Mouse (Mus musculus): ENCODE results near the gene Stx16. TPM values are rescaled to one million over a fixed set of nuclear protein-coding genes. Genes with fewer than 3 reads are reported as not detected.

Gene Stx16
- polyA plus RNA-seq, 1 experiment from 2014 or later, result 8.1 TPM

DNA sequence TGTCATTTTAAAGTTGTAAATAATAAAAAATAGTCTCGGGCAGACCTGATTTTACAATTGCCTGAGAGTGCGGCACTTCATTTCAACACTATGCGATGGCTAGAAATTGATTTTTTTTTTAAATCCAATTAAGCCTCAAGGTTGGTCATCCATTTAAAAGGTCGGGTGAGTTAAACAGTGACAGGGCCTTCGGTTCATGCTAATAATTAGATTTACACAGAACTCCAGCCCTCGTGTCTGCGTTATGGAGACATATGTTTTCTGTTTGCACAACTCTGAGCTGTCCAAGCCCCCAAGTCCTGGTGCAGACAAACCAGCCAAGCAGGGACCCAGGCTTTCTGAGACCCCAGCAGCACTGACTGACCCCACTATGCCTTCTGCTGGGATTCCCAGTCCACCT, 26.3 kb downstream of the Stx16 start:
- Histone ChIP-seq H3K9ac (no peak overlapping the region), H3K9me3 (ENCODE audit: control insufficient read depth, low read length) (no peaks in the 10 kb centered on the region), H3K4me1 (replicated peaks; ENCODE audit: control insufficient read depth, insufficient read depth, low read length) (no peaks in the 10 kb centered on the region; the same call in 1 of the 2 replicates), H3K4me3 (replicated peaks; ENCODE audit: low read length) (no peak overlapping the region), H3K4me2 (replicated peaks) (no peak overlapping the region), H3K27ac (0 out of 2 replicates have a peak overlapping the region, but pooled peaks have one; percentile 26), H3K36me3 (replicated peaks; ENCODE audit: control insufficient read depth, insufficient read depth) (no peaks in the 10 kb centered on the region), H3K27me3 (ENCODE audit: control insufficient read depth, insufficient read depth, low read length) (no peaks in the 10 kb centered on the region)
- ATAC-seq (ENCODE audit: low FRiP score) (no peak), DNase-seq (ENCODE audit: low spot score) (no peak)
- 61% methylated on average over 7 of the region's 7 CpGs for WGBS

GRCm38 (mm10) chr2:174103527-174103926, 27.4 kb downstream of the Stx16 start:
- Histone ChIP-seq H3K27me3 (ENCODE audit: control insufficient read depth, insufficient read depth, low read length) (no peaks in the 10 kb centered on the region), H3K4me3 (replicated peaks; ENCODE audit: low read length) (no peak overlapping the region), H3K27ac (no peak overlapping the region), H3K36me3 (replicated peaks; ENCODE audit: control insufficient read depth, insufficient read depth) (no peaks in the 10 kb centered on the region), H3K9ac (no peak overlapping the region), H3K4me1 (replicated peaks; ENCODE audit: control insufficient read depth, insufficient read depth, low read length) (no peaks in the 10 kb centered on the region; the same call in 1 of the 2 replicates), H3K4me2 (replicated peaks) (no peak overlapping the region), H3K9me3 (ENCODE audit: control insufficient read depth, low read length) (no peaks in the 10 kb centered on the region)
- WGBS, result 90% methylated on average over 4 of the region's 4 CpGs
- no peak for DNase-seq (ENCODE audit: low spot score)
- no peak for ATAC-seq (ENCODE audit: low FRiP score)

GRCm38 (mm10) chr2:174107375-174107774, 31.3 kb downstream of the Stx16 start:
- 91% methylated on average over 3 of the region's 3 CpGs for WGBS
- Histone ChIP-seq H3K4me3 (replicated peaks; ENCODE audit: low read length) (no peak overlapping the region), H3K9me3 (ENCODE audit: control insufficient read depth, low read length) (no peaks in the 10 kb centered on the region), H3K4me1 (replicated peaks; ENCODE audit: control insufficient read depth, insufficient read depth, low read length) (peaks cover 9% of the 10 kb centered on the region; the same call in 1 of the 2 replicates), H3K4me2 (replicated peaks) (no peak overlapping the region), H3K27ac (no peak overlapping the region), H3K36me3 (replicated peaks; ENCODE audit: control insufficient read depth, insufficient read depth) (no peaks in the 10 kb centered on the region), H3K27me3 (ENCODE audit: control insufficient read depth, insufficient read depth, low read length) (no peaks in the 10 kb centered on the region), H3K9ac (no peak overlapping the region)
- DNase-seq (ENCODE audit: low spot score) (no peak), ATAC-seq (ENCODE audit: low FRiP score) (no peak)

GRCm38 (mm10) chr2:174109991-174110782, 34.1 kb downstream of the Stx16 start, which contains the start of gene Npepl1:
TSS of gene Npepl1 (plus strand) at chr2:174110349.
- Histone ChIP-seq H3K4me3 (replicated peaks; ENCODE audit: low read length) (peak within 1 kb of the TSS; percentile 37), H3K36me3 (replicated peaks; ENCODE audit: control insufficient read depth, insufficient read depth) (peaks cover 3% of the 10 kb centered on the region; the same call in 1 of the 2 replicates), H3K4me1 (replicated peaks; ENCODE audit: control insufficient read depth, insufficient read depth, low read length) (peaks cover 9% of the 10 kb centered on the region; the same call in 1 of the 2 replicates), H3K9me3 (ENCODE audit: control insufficient read depth, low read length) (no peaks in the 10 kb centered on the region), H3K9ac (peak within 1 kb of the TSS; percentile 68), H3K27me3 (ENCODE audit: control insufficient read depth, insufficient read depth, low read length) (no peaks in the 10 kb centered on the region), H3K4me2 (replicated peaks) (peak within 1 kb of the TSS; percentile 73), H3K27ac (peak within 1 kb of the TSS; percentile 57; the same call in 1 of the 2 replicates)
- whole genome bisulfite sequencing, result 2% methylated on average over 82 of the region's 90 CpGs
- ATAC-seq (ENCODE audit: low FRiP score) (peak; percentile 80), DNase-seq (ENCODE audit: low spot score) (no peak)

GRCm38 (mm10) chr2:174110783-174111549, 34.9 kb downstream of the Stx16 start:
- DNase-seq (ENCODE audit: low spot score), result no peak
- peaks cover 9% of the 10 kb centered on the region; the same call in 1 of the 2 replicates for H3K4me1 ChIP-seq (replicated peaks; ENCODE audit: control insufficient read depth, insufficient read depth, low read length)
- H3K4me3 ChIP-seq (replicated peaks; ENCODE audit: low read length), result peak overlapping the region; percentile 37
- H3K9ac ChIP-seq, result peak overlapping the region; percentile 68
- H3K9me3 ChIP-seq (ENCODE audit: control insufficient read depth, low read length), result no peaks in the 10 kb centered on the region
- peak overlapping the region; percentile 73 for H3K4me2 ChIP-seq (replicated peaks)
- H3K36me3 ChIP-seq (replicated peaks; ENCODE audit: control insufficient read depth, insufficient read depth), result peaks cover 3% of the 10 kb centered on the region; the same call in 1 of the 2 replicates
- peak; percentile 35; the same call in 1 of the 2 replicates for ATAC-seq (ENCODE audit: low FRiP score)
- 55% methylated on average over 33 of the region's 33 CpGs for WGBS
- H3K27ac ChIP-seq, result peak overlapping the region; percentile 57; the same call in 1 of the 2 replicates
- H3K27me3 ChIP-seq (ENCODE audit: control insufficient read depth, insufficient read depth, low read length), result no peaks in the 10 kb centered on the region

DNA sequence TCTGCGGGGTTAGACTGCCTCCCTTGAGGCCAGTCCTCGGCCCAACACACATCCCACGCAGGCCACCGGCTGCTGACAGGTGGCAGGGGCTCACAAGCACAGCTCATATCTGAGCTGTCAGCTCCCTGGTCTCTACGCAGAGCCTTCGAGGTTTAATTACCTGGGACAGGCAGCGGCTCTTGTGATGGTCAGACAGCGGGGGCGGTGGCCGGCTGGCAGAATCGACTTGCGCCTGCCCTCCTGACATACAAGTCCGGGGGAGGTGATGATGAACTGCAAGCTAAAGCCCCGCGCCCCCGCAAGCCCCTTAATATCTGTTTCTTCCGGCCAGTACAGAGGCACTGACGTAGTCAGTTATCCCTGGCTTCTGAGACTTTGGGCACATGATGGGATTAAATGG, 36.8 kb downstream of the Stx16 start:
- ATAC-seq (ENCODE audit: low FRiP score) (no peak), DNase-seq (ENCODE audit: low spot score) (no peak)
- Histone ChIP-seq H3K4me1 (replicated peaks; ENCODE audit: control insufficient read depth, insufficient read depth, low read length) (peaks cover 9% of the 10 kb centered on the region; the same call in 1 of the 2 replicates), H3K27me3 (ENCODE audit: control insufficient read depth, insufficient read depth, low read length) (no peaks in the 10 kb centered on the region), H3K4me3 (replicated peaks; ENCODE audit: low read length) (no peak overlapping the region), H3K36me3 (replicated peaks; ENCODE audit: control insufficient read depth, insufficient read depth) (peaks cover 3% of the 10 kb centered on the region; the same call in 1 of the 2 replicates), H3K4me2 (replicated peaks) (no peak overlapping the region), H3K9me3 (ENCODE audit: control insufficient read depth, low read length) (no peaks in the 10 kb centered on the region), H3K27ac (no peak overlapping the region), H3K9ac (no peak overlapping the region)
- WGBS, result 73% methylated on average over 18 of the region's 18 CpGs

- H3K4me1 ChIP-seq (replicated peaks; ENCODE audit: control insufficient read depth, insufficient read depth, low read length), result peaks cover 9% of the 10 kb centered on the region; the same call in 1 of the 2 replicates
- 88% methylated on average over 12 of the region's 12 CpGs for WGBS
- ATAC-seq (ENCODE audit: low FRiP score) (no peak), DNase-seq (ENCODE audit: low spot score) (no peak)
- no peaks in the 10 kb centered on the region for H3K9me3 ChIP-seq (ENCODE audit: control insufficient read depth, low read length)
- H3K27me3 ChIP-seq (ENCODE audit: control insufficient read depth, insufficient read depth, low read length), result no peaks in the 10 kb centered on the region
- no peak overlapping the region for H3K4me2 ChIP-seq (replicated peaks)
- H3K4me3 ChIP-seq (replicated peaks; ENCODE audit: low read length), result no peak overlapping the region
- no peak overlapping the region for H3K9ac ChIP-seq
- no peak overlapping the region for H3K27ac ChIP-seq
- peaks cover 3% of the 10 kb centered on the region; the same call in 1 of the 2 replicates for H3K36me3 ChIP-seq (replicated peaks; ENCODE audit: control insufficient read depth, insufficient read depth)
Observed at GRCm38 (mm10) chr2:174114148-174114864, 38.2 kb downstream of the Stx16 start.

- Histone ChIP-seq H3K4me3 (replicated peaks; ENCODE audit: low read length) (no peak overlapping the region), H3K27ac (no peak overlapping the region), H3K9ac (no peak overlapping the region), H3K36me3 (replicated peaks; ENCODE audit: control insufficient read depth, insufficient read depth) (peaks cover 16% of the 10 kb centered on the region; the same call in 1 of the 2 replicates), H3K4me1 (replicated peaks; ENCODE audit: control insufficient read depth, insufficient read depth, low read length) (no peaks in the 10 kb centered on the region), H3K27me3 (ENCODE audit: control insufficient read depth, insufficient read depth, low read length) (no peaks in the 10 kb centered on the region), H3K4me2 (replicated peaks) (no peak overlapping the region; the same call in 1 of the 2 replicates), H3K9me3 (ENCODE audit: control insufficient read depth, low read length) (no peaks in the 10 kb centered on the region)
- 51% methylated on average over 16 of the region's 16 CpGs for WGBS
- ATAC-seq (ENCODE audit: low FRiP score) (no peak), DNase-seq (ENCODE audit: low spot score) (no peak)
Observed at GRCm38 (mm10) chr2:174116929-174117328, 40.8 kb downstream of the Stx16 start.

All from hindbrain, embryonic 14.5 days (tissue).